8 mouse cellular contexts compared by ENCODE assay signal in genomic region chr1:171111020-171111780, GRCm38 (mm10). TPM values are rescaled to one million over a fixed set of nuclear protein-coding genes. Genes with fewer than 3 reads are reported as not detected.
DNase-seq lines count a peak whose midpoint lies in the region; TF ChIP-seq lines count a peak whose summit lies in the region.

No protein-coding gene starts in this region.

- no peak for TF ChIP-seq POLR2A in cortical plate, adult 2 months (IDR thresholded peaks at IDR 0.05; ENCODE audit: extremely low read depth, insufficient read depth, low read length)

- 0 out of 2 replicates have a peak overlapping the region, but pooled peaks have one; percentile 14 for H3K27ac ChIP-seq in cortical plate, adult 2 months (ENCODE audit: insufficient read depth, low read length)
- peak overlapping the region; percentile 59 for H3K27ac ChIP-seq in left cerebral cortex, adult 2 months
- peak overlapping the region; percentile 61 for H3K27ac ChIP-seq in macrophage

- no peaks in the 10 kb centered on the region for H3K79me2 ChIP-seq in macrophage (ENCODE audit: inconsistent target)

- under 1% methylated on average over 37 of the region's 38 CpGs for WGBS in macrophage (ENCODE audit: missing documents)

- TF ChIP-seq CTCF in cortical plate, adult 2 months (IDR thresholded peaks at IDR 0.05; ENCODE audit: extremely low read depth, insufficient read depth, low read length), result peak; percentile 86
- no peak; the same call in none of the 2 replicates for TF ChIP-seq CTCF in left cerebral cortex, adult 2 months (IDR thresholded peaks at IDR 0.05)

- H3K36me3 ChIP-seq in macrophage (ENCODE audit: inconsistent target), result no peaks in the 10 kb centered on the region

- peak; percentile 95 for DNase-seq in adipocyte (ENCODE audit: low spot score)
- peak; percentile 92 to 95 for DNase-seq in gastrocnemius, adult 8-10 months (ENCODE audit: low spot score in 2 of 2)
- DNase-seq in hindlimb bud, embryonic 11.5 days (ENCODE audit: extremely low spot score, low read depth, low spot score), result peak; percentile 93
- DNase-seq in left cerebral cortex, adult 2 months (ENCODE audit: extremely low spot score in 1 of 2, low spot score in 2 of 2), result peak; percentile 95 to 96
- DNase-seq in retina, postnatal 7 days (ENCODE audit: low read depth, low spot score), result peak; percentile 92
- DNase-seq in urinary bladder, adult 18-20 months (ENCODE audit: low spot score in 2 of 2), result peak; percentile 86 to 88

- intact Hi-C loops in left cerebral cortex, adult 2 months (cut with DNase I), result loop anchor here (2.0 to 10.0 kb wide), 6 partner anchors 110 to 364 kb away; partner anchors contain the start of genes Nit1, Pfdn2 and Usf1

- no peaks in the 10 kb centered on the region; the same call in 1 of the 2 replicates for H3K4me1 ChIP-seq in cortical plate, adult 2 months (ENCODE audit: control insufficient read depth, insufficient read depth, low read length)

- H3K4me3 ChIP-seq in cortical plate, adult 2 months (ENCODE audit: insufficient read depth, low read length), result peak overlapping the region; percentile 42
- H3K4me3 ChIP-seq in left cerebral cortex, adult 2 months, result peak overlapping the region; percentile 69
- H3K4me3 ChIP-seq in macrophage (ENCODE audit: inconsistent target), result peak overlapping the region; percentile 54

RNA-seq across cellular contexts. Expression of gene Cfap126, which starts 2.5 kb away (rescaled TPM):
- 2.7 and 4.5 TPM in 2 replicates for polyA plus RNA-seq in cortical plate, adult 2 months (2012; rRNA removed)
- 1 to 10 TPM in 3 of 4 experiments, under 1 TPM in 1; 0.56 to 1.3 (median 1.2) TPM for total RNA-seq in gastrocnemius, adult 8-10 months (2022)
- total RNA-seq in left cerebral cortex, adult 2 months (2021), result 1 to 10 TPM in 1 of 2 experiments, not detected in 1; 1.5 TPM
- 1 to 10 TPM in 7 of 26 experiments, not detected in 19; 1.0 to 4.4 (median 2.4) TPM for total RNA-seq in macrophage (2018; cell fraction: chromatin; rRNA removed)
- 10 to 100 TPM in 2 of 26 experiments, 1 to 10 TPM in 24; 5.7 to 13.1 (median 7.1) TPM for total RNA-seq in macrophage (2018; cell fraction: cytosol; rRNA removed)
- 1 to 10 TPM in 17 of 26 experiments, under 1 TPM in 3, not detected in 6; 0.63 to 4.1 (median 1.8) TPM for total RNA-seq in macrophage (2018; cell fraction: nucleus; rRNA removed)
- 4.2 to 31.6 TPM (median 7.6 TPM) in 3 replicates for polyA plus RNA-seq in macrophage (2018)

RNA-seq across cellular contexts. Expression of gene Sdhc, which starts 39.2 kb away (rescaled TPM):
- polyA plus RNA-seq in cortical plate, adult 2 months (2012; rRNA removed), result 219 and 242 TPM in 2 replicates
- 100 to 1,000 TPM; 597 to 760 (median 703) TPM for total RNA-seq in gastrocnemius, adult 8-10 months (2022)
- total RNA-seq in left cerebral cortex, adult 2 months (2021), result 100 to 1,000 TPM; 194 to 195 TPM
- 10 to 100 TPM in 13 of 26 experiments, 1 to 10 TPM in 13; 2.4 to 22.3 (median 9.5) TPM for total RNA-seq in macrophage (2018; cell fraction: chromatin; rRNA removed)
- 100 to 1,000 TPM in 21 of 26 experiments, 10 to 100 TPM in 5; 89.9 to 124 (median 112) TPM for total RNA-seq in macrophage (2018; cell fraction: cytosol; rRNA removed)
- total RNA-seq in macrophage (2018; cell fraction: nucleus; rRNA removed), result 10 to 100 TPM; 11.5 to 60.4 (median 34.4) TPM
- polyA plus RNA-seq in macrophage (2018), result 81.5 to 101 TPM (median 100 TPM) in 3 replicates

RNA-seq across cellular contexts. Expression of gene Mpz, which starts 39.3 kb away (rescaled TPM):
- 0.13 and 0.19 TPM in 2 replicates for polyA plus RNA-seq in cortical plate, adult 2 months (2012; rRNA removed)
- total RNA-seq in gastrocnemius, adult 8-10 months (2022), result 10 to 100 TPM in 3 of 4 experiments, 1 to 10 TPM in 1; 5.2 to 26.1 (median 16.9) TPM
- not detected for total RNA-seq in left cerebral cortex, adult 2 months (2021)
- total RNA-seq in macrophage (2018; cell fraction: chromatin; rRNA removed), result not detected
- under 1 TPM in 18 of 26 experiments, not detected in 8; 0.03 to 0.34 (median 0.10) TPM for total RNA-seq in macrophage (2018; cell fraction: cytosol; rRNA removed)
- not detected for total RNA-seq in macrophage (2018; cell fraction: nucleus; rRNA removed)
- 0.25 TPM in 1 of 3 replicates, not detected in the others for polyA plus RNA-seq in macrophage (2018)

RNA-seq across cellular contexts. Expression of gene Fcgr3, which starts 46.5 kb away (rescaled TPM):
- polyA plus RNA-seq in cortical plate, adult 2 months (2012; rRNA removed), result 20.6 and 21.1 TPM in 2 replicates
- 1 to 10 TPM in 3 of 4 experiments, under 1 TPM in 1; 0.73 to 1.8 (median 1.4) TPM for total RNA-seq in gastrocnemius, adult 8-10 months (2022)
- 10 to 100 TPM; 11.6 to 14.3 TPM for total RNA-seq in left cerebral cortex, adult 2 months (2021)
- 100 to 1,000 TPM in 2 of 26 experiments, 10 to 100 TPM in 24; 11.2 to 126 (median 31.3) TPM for total RNA-seq in macrophage (2018; cell fraction: chromatin; rRNA removed)
- total RNA-seq in macrophage (2018; cell fraction: cytosol; rRNA removed), result 1,000 to 10,000 TPM in 1 of 26 experiments, 100 to 1,000 TPM in 25; 241 to 1,033 (median 488) TPM
- total RNA-seq in macrophage (2018; cell fraction: nucleus; rRNA removed), result 100 to 1,000 TPM in 22 of 26 experiments, 10 to 100 TPM in 4; 68.5 to 379 (median 158) TPM
- polyA plus RNA-seq in macrophage (2018), result 921 to 1,206 TPM (median 1,155 TPM) in 3 replicates

Comparison
In these comparisons a context has a peak if more than half of its experiments do, and no peak if none do; other contexts are left out.
1. Peak in every context shown above with its lines: DNase-seq, H3K4me3 ChIP-seq and H3K27ac ChIP-seq.
2. RNA of gene Mpz, which starts 39.3 kb away (total RNA-seq): 5.2 to 26.1 TPM in gastrocnemius, adult 8-10 months; not detected in left cerebral cortex, adult 2 months; every median in the first group is over 4 times any median in the second.